Mouse (Mus musculus) brain, embryonic 14.5 days (tissue): Measurements from ENCODE around the gene Negr1.

Experiments
- CTCF ChIP-seq: fragments of 200-500 bp; IDR thresholded peaks from 2 replicates; pipeline ENCODE4 v1.5.1; 2012; ENCODE audit warnings: inconsistent platforms, mild to moderate bottlenecking, moderate library complexity, borderline replicate concordance; ENCODE audit not compliant: insufficient read depth, insufficient read length; ENCODE audit errors: extremely low read depth
- POLR2A ChIP-seq: fragments of 200-500 bp; IDR thresholded peaks from 2 replicates; pipeline ENCODE4 v1.6.1; 2012; ENCODE audit warnings: mild to moderate bottlenecking, inconsistent platforms, borderline replicate concordance; ENCODE audit not compliant: poor library complexity, insufficient read depth, insufficient read length, severe bottlenecking; ENCODE audit errors: extremely low read depth

GRCm38 (mm10) chr3:157198659-157199058, 637.1 kb downstream of the Negr1 start:
- TF ChIP-seq POLR2A: no peak
- TF ChIP-seq CTCF: no peak; the same call in 1 of the 2 replicates
